Mouse (Mus musculus) liver, embryonic 18 days (tissue): ENCODE measurements around the gene Vmn1r51. TPM values are rescaled to one million over a fixed set of nuclear protein-coding genes. Genes with fewer than 3 reads are reported as not detected.

Source experiments
- polyA plus RNA-seq: library from polyadenylated mRNA; depleted of rRNA; stranded (reverse); fragments of >200 nt; gene quantifications from 2 replicates; pipeline ENCODE4 v1.2.3, GENCODE M21; 2012; rRNA removed

Vmn1r51 gene
- not detected in 2 replicates for polyA plus RNA-seq

DNA sequence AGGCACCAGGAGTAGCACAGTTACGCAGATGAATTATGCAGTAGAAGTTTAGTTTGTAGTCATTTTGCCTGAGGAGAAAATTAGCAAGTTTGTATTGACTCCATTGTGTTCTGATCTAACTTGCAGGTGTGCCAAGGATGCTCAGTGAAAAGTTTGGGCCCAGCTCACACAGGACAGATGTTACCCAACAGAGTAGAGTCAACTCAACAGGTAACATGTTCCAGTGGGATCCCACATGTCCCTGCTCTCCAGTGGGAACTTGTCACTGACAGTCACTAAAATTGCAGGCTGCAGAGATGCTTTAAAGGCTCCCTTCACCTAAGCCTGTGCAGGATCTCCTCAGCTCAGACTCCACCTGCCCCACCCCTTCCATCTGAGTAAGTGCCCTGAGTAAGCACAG lies at the start of gene Vmn1r51:
Gene Vmn1r51, plus strand, starts transcription at position 301 of the 400 bp plus-strand sequence.

GRCm38 (mm10) chr6:90078406-90078805 lies 44.0 kb upstream of the Vmn1r51 start, which contains the start of gene Vmn1r49:
Gene Vmn1r49 (minus strand): TSS chr6:90078506.

GRCm38 (mm10) chr6:90101130-90101529 lies 21.3 kb upstream of the Vmn1r51 start, which contains the start of gene Vmn1r50:
Gene Vmn1r50 (plus strand): TSS chr6:90101430.

GRCm38 (mm10) chr6:90174508-90174907 lies 52.1 kb downstream of the Vmn1r51 start, which contains the start of gene Vmn1r52:
Gene Vmn1r52 (plus strand): TSS chr6:90174808.

Other genes starting within 250 kb of the Vmn1r51 start
- not detected in 2 replicates for gene Vmn1r42, start 246.2 kb upstream of the Vmn1r51 start, polyA plus RNA-seq
- not detected in 2 replicates for gene Vmn1r43, start 246.2 kb upstream of the Vmn1r51 start, polyA plus RNA-seq
- gene Vmn1r44, start 238.9 kb upstream of the Vmn1r51 start, polyA plus RNA-seq: not detected in 2 replicates
- gene Vmn1r45, start 182.0 kb upstream of the Vmn1r51 start, polyA plus RNA-seq: not detected in 2 replicates
- not detected in 2 replicates for gene Vmn1r46, start 153.3 kb upstream of the Vmn1r51 start, polyA plus RNA-seq
- gene Vmn1r47, start 106.4 kb upstream of the Vmn1r51 start, polyA plus RNA-seq: not detected in 2 replicates
- not detected in 2 replicates for gene Vmn1r48, start 85.8 kb upstream of the Vmn1r51 start, polyA plus RNA-seq
- not detected in 2 replicates for gene Vmn1r49, start 44.1 kb upstream of the Vmn1r51 start, polyA plus RNA-seq
- gene Vmn1r50, start 21.2 kb upstream of the Vmn1r51 start, polyA plus RNA-seq: not detected in 2 replicates
- gene Vmn1r52, start 52.2 kb downstream of the Vmn1r51 start, polyA plus RNA-seq: not detected in 2 replicates
- gene V1ra8, start 80.2 kb downstream of the Vmn1r51 start, polyA plus RNA-seq: not detected in 2 replicates
- gene Vmn1r53, start 101.8 kb downstream of the Vmn1r51 start, polyA plus RNA-seq: 0.04 and 0.13 TPM in 2 replicates
- gene Vmn1r54, start 123.7 kb downstream of the Vmn1r51 start, polyA plus RNA-seq: not detected in 2 replicates
- not detected in 2 replicates for gene BC048671, start 178.6 kb downstream of the Vmn1r51 start, polyA plus RNA-seq
- 8.0 and 9.2 TPM in 2 replicates for gene Chst13, start 202.6 kb downstream of the Vmn1r51 start, polyA plus RNA-seq
- 70.8 and 72.2 TPM in 2 replicates for gene Uroc1, start 210.7 kb downstream of the Vmn1r51 start, polyA plus RNA-seq
- gene Zxdc, start 246.9 kb downstream of the Vmn1r51 start, polyA plus RNA-seq: 2.9 and 4.0 TPM in 2 replicates